Mouse (Mus musculus) stomach, embryonic 14.5 days (tissue): ENCODE measurements around the gene Fam160a1. TPM values are rescaled to one million over a fixed set of nuclear protein-coding genes. Genes with fewer than 3 reads are reported as not detected.

ENCODE experiments used
- ATAC-seq: fragments of 200-750 bp; cut with Nextera tagmentation; 2 replicates; pipeline ENCODE4 v1.8.0; 2017; ENCODE audit warnings: low read depth, moderate TSS enrichment; ENCODE audit not compliant: insufficient number of reproducible peaks, insufficient read depth, low FRiP score
- H3K27ac ChIP-seq: fragments of 300-500 bp; sonication (generic); 2 replicates; pipeline ENCODE4 v1.5.1; 2014; ENCODE audit warnings: mild to moderate bottlenecking, low read length, moderate library complexity, mixed read lengths
- H3K27me3 ChIP-seq: fragments of 300-500 bp; sonication (generic); 2 replicates; pipeline ENCODE4 v1.6.1; 2014; ENCODE audit warnings: low read length, control low read depth, mixed read lengths; ENCODE audit not compliant: control insufficient read depth, insufficient read depth
- H3K36me3 ChIP-seq: fragments of 300-500 bp; sonication (generic); 2 replicates; pipeline ENCODE4 v1.6.1; 2014; ENCODE audit warnings: mild to moderate bottlenecking, control low read depth, low read length, moderate library complexity, mixed read lengths; ENCODE audit not compliant: control insufficient read depth, insufficient read depth
- H3K4me1 ChIP-seq: fragments of 300-500 bp; sonication (generic); 2 replicates; pipeline ENCODE4 v1.6.1; 2014; ENCODE audit warnings: low read length, control low read depth, mixed read lengths; ENCODE audit not compliant: control insufficient read depth, insufficient read depth
- H3K4me2 ChIP-seq: fragments of 300-500 bp; sonication (generic); replicated peaks from 2 replicates; pipeline ENCODE4 v1.6.1; 2014; ENCODE audit warnings: low read depth, low read length, control low read depth
- H3K4me3 ChIP-seq: fragments of 300-500 bp; sonication (generic); 2 replicates; pipeline ENCODE4 v1.5.1; 2014; ENCODE audit warnings: low read depth, low read length, control low read depth
- H3K9ac ChIP-seq: fragments of 300-500 bp; sonication (generic); replicated peaks from 2 replicates; pipeline ENCODE4 v1.6.1; 2014; ENCODE audit warnings: low read depth, mild to moderate bottlenecking, control low read depth, low read length, moderate library complexity, mixed read lengths
- H3K9me3 ChIP-seq: fragments of 300-500 bp; sonication (generic); 2 replicates; pipeline ENCODE4 v1.6.1; 2016; ENCODE audit warnings: low read depth, low read length, control low read depth; ENCODE audit not compliant: control insufficient read depth
- WGBS: fragments of 180-500 bp; shearing (Covaris S2); extraction: QIAGEN DNeasy Blood & Tissue Kit; methylation state at CpG from one replicate; pipeline ENCODE4 v1.1.7; 2014; 5-methylcytosine and 5-hydroxymethylcytosine counted together
- polyA plus RNA-seq: library from polyadenylated mRNA; unstranded; fragments of >200 nt; fragmentation: Nextera tagmentation; extraction: Ambion mirVana; gene quantifications from 2 replicates; pipeline ENCODE4 v1.2.1, GENCODE M21; 2014

Gene Fam160a1
- polyA plus RNA-seq, 1 experiment from 2014 or later = 3.8 TPM

- no peak for ATAC-seq
- no peak overlapping the region for H3K27ac ChIP-seq
- no peak overlapping the region for H3K9ac ChIP-seq
- no peaks in the 10 kb centered on the region for H3K36me3 ChIP-seq
- H3K9me3 ChIP-seq = no peaks in the 10 kb centered on the region
- no peaks in the 10 kb centered on the region for H3K27me3 ChIP-seq
- WGBS = 58% methylated on average over 2 of the region's 2 CpGs
- H3K4me2 ChIP-seq = no peak overlapping the region
- H3K4me3 ChIP-seq = no peak overlapping the region
- H3K4me1 ChIP-seq = no peaks in the 10 kb centered on the region
Observed at GRCm38 (mm10) chr3:85725110-85725509, 92.0 kb downstream of the Fam160a1 start.

- 75% methylated on average over 6 of the region's 6 CpGs for WGBS
- ATAC-seq = no peak
- H3K27me3 ChIP-seq = no peaks in the 10 kb centered on the region
- no peak overlapping the region for H3K9ac ChIP-seq
- no peaks in the 10 kb centered on the region for H3K9me3 ChIP-seq
- no peak overlapping the region for H3K4me3 ChIP-seq
- no peak overlapping the region for H3K4me2 ChIP-seq
- no peaks in the 10 kb centered on the region for H3K36me3 ChIP-seq
- no peaks in the 10 kb centered on the region for H3K4me1 ChIP-seq
- no peak overlapping the region for H3K27ac ChIP-seq
Observed at GRCm38 (mm10) chr3:85722581-85722980, 94.5 kb downstream of the Fam160a1 start.

- Histone ChIP-seq H3K4me1 (no peaks in the 10 kb centered on the region), H3K9me3 (no peaks in the 10 kb centered on the region), H3K4me2 (no peak overlapping the region), H3K4me3 (no peak overlapping the region), H3K36me3 (no peaks in the 10 kb centered on the region), H3K9ac (no peak overlapping the region), H3K27ac (no peak overlapping the region), H3K27me3 (no peaks in the 10 kb centered on the region)
- ATAC-seq = no peak
- 78% methylated on average over 4 of the region's 4 CpGs for WGBS
Observed at GRCm38 (mm10) chr3:85715764-85716297, 101.3 kb downstream of the Fam160a1 start.

GRCm38 (mm10) chr3:85713936-85714709, 103.0 kb downstream of the Fam160a1 start:
- no peak for ATAC-seq

GRCm38 (mm10) chr3:85710695-85711094, 106.4 kb downstream of the Fam160a1 start:
- ATAC-seq = no peak
- Histone ChIP-seq H3K27ac (no peak overlapping the region), H3K4me2 (no peak overlapping the region), H3K27me3 (no peaks in the 10 kb centered on the region), H3K4me1 (no peaks in the 10 kb centered on the region), H3K4me3 (no peak overlapping the region), H3K36me3 (no peaks in the 10 kb centered on the region), H3K9ac (no peak overlapping the region), H3K9me3 (no peaks in the 10 kb centered on the region)
- WGBS = 42% methylated on average over 8 of the region's 8 CpGs

More at GRCm38 (mm10) chr3:85713936-85714709, 103.0 kb downstream of the Fam160a1 start:
- Histone ChIP-seq H3K27me3 (no peaks in the 10 kb centered on the region), H3K9ac (no peak overlapping the region), H3K27ac (no peak overlapping the region), H3K36me3 (no peaks in the 10 kb centered on the region), H3K4me1 (no peaks in the 10 kb centered on the region), H3K4me2 (no peak overlapping the region), H3K9me3 (no peaks in the 10 kb centered on the region), H3K4me3 (no peak overlapping the region)
- WGBS = 85% methylated on average over 7 of the region's 7 CpGs

- no peak overlapping the region for H3K4me2 ChIP-seq
- no peak overlapping the region for H3K4me3 ChIP-seq
- H3K27ac ChIP-seq = no peak overlapping the region
- no peaks in the 10 kb centered on the region for H3K27me3 ChIP-seq
- H3K36me3 ChIP-seq = no peaks in the 10 kb centered on the region
- no peaks in the 10 kb centered on the region for H3K4me1 ChIP-seq
- no peak overlapping the region for H3K9ac ChIP-seq
- no peak for ATAC-seq
- no peaks in the 10 kb centered on the region for H3K9me3 ChIP-seq
- 38% methylated on average over 7 of the region's 7 CpGs for WGBS
Observed at GRCm38 (mm10) chr3:85707421-85707820, 109.7 kb downstream of the Fam160a1 start.

GRCm38 (mm10) chr3:85703141-85703882, 113.8 kb downstream of the Fam160a1 start:
- H3K27ac ChIP-seq = no peak overlapping the region
- 48% methylated on average over 6 of the region's 6 CpGs for WGBS
- H3K27me3 ChIP-seq = no peaks in the 10 kb centered on the region
- H3K4me1 ChIP-seq = no peaks in the 10 kb centered on the region
- no peak overlapping the region for H3K9ac ChIP-seq
- ATAC-seq = 0 out of 2 replicates have a peak, but pooled peaks have one; percentile 67
- H3K36me3 ChIP-seq = no peaks in the 10 kb centered on the region
- no peak overlapping the region for H3K4me3 ChIP-seq
- no peaks in the 10 kb centered on the region for H3K9me3 ChIP-seq
- no peak overlapping the region for H3K4me2 ChIP-seq

- Histone ChIP-seq H3K9ac (no peak overlapping the region), H3K9me3 (no peaks in the 10 kb centered on the region), H3K4me1 (no peaks in the 10 kb centered on the region), H3K36me3 (no peaks in the 10 kb centered on the region), H3K27ac (no peak overlapping the region), H3K27me3 (no peaks in the 10 kb centered on the region), H3K4me2 (no peak overlapping the region), H3K4me3 (no peak overlapping the region)
- WGBS = 81% methylated on average over 4 of the region's 4 CpGs
- no peak for ATAC-seq
Observed at GRCm38 (mm10) chr3:85698496-85698895, 118.6 kb downstream of the Fam160a1 start.
